Mouse (Mus musculus): Measurements from ENCODE around the gene Fbxw4. TPM values are rescaled to one million over a fixed set of nuclear protein-coding genes. Genes with fewer than 3 reads are reported as not detected.
"Not testable (repeated sequence)": the region's sequence is repeated elsewhere in the genome, so short reads cannot be mapped to it uniquely, and the experiment has no call there.

Fbxw4 gene
- polyA plus RNA-seq, 1 experiment = 15.5 TPM

GRCm38 (mm10) chr19:45554136-45554535, 106.0 kb downstream of the Fbxw4 start:
- TF ChIP-seq CTCF (IDR thresholded peaks at IDR 0.05; ENCODE audit: low read depth, low read length) (no peak), EP300 (IDR thresholded peaks at IDR 0.05; ENCODE audit: insufficient read depth, low read depth, low read length) (no peak), POLR2A (IDR thresholded peaks at IDR 0.05; ENCODE audit: insufficient read depth, low read length) (no peak)
- no peaks in the 10 kb centered on the region for H3K27me3 ChIP-seq (ENCODE audit: control insufficient read depth, insufficient read depth, low read length, poor library complexity, severe bottlenecking)
- H3K4me1 ChIP-seq (ENCODE audit: control insufficient read depth, insufficient read depth, low read length) = no peaks in the 10 kb centered on the region
- no peak overlapping the region for H3K4me3 ChIP-seq (ENCODE audit: low read depth, low read length)
- H3K9me3 ChIP-seq (replicated peaks; ENCODE audit: control insufficient read depth, insufficient read depth, low read length, poor library complexity, severe bottlenecking) = no peaks in the 10 kb centered on the region
- peaks cover 15% of the 10 kb centered on the region; the same call in 1 of the 2 replicates for H3K36me3 ChIP-seq (ENCODE audit: control insufficient read depth, insufficient read depth, low read length, poor library complexity, severe bottlenecking)
- H3K9ac ChIP-seq (ENCODE audit: low read depth, poor library complexity, severe bottlenecking) = no peak overlapping the region
- H3K27ac ChIP-seq (ENCODE audit: insufficient read depth, low read length) = no peak overlapping the region

GRCm38 (mm10) chr19:45552187-45552586, 107.9 kb downstream of the Fbxw4 start:
- H3K9me3 ChIP-seq (replicated peaks; ENCODE audit: control insufficient read depth, insufficient read depth, low read length, poor library complexity, severe bottlenecking) = no peaks in the 10 kb centered on the region
- H3K36me3 ChIP-seq (ENCODE audit: control insufficient read depth, insufficient read depth, low read length, poor library complexity, severe bottlenecking) = peaks cover 10% of the 10 kb centered on the region; the same call in 1 of the 2 replicates
- no peak overlapping the region for H3K27ac ChIP-seq (ENCODE audit: insufficient read depth, low read length)
- no peak overlapping the region for H3K4me3 ChIP-seq (ENCODE audit: low read depth, low read length)
- TF ChIP-seq CTCF (IDR thresholded peaks at IDR 0.05; ENCODE audit: low read depth, low read length) (no peak), POLR2A (IDR thresholded peaks at IDR 0.05; ENCODE audit: insufficient read depth, low read length) (no peak), EP300 (IDR thresholded peaks at IDR 0.05; ENCODE audit: insufficient read depth, low read depth, low read length) (no peak)
- no peak overlapping the region for H3K9ac ChIP-seq (ENCODE audit: low read depth, poor library complexity, severe bottlenecking)
- H3K4me1 ChIP-seq (ENCODE audit: control insufficient read depth, insufficient read depth, low read length) = peaks cover 2% of the 10 kb centered on the region
- no peaks in the 10 kb centered on the region for H3K27me3 ChIP-seq (ENCODE audit: control insufficient read depth, insufficient read depth, low read length, poor library complexity, severe bottlenecking)

DNA sequence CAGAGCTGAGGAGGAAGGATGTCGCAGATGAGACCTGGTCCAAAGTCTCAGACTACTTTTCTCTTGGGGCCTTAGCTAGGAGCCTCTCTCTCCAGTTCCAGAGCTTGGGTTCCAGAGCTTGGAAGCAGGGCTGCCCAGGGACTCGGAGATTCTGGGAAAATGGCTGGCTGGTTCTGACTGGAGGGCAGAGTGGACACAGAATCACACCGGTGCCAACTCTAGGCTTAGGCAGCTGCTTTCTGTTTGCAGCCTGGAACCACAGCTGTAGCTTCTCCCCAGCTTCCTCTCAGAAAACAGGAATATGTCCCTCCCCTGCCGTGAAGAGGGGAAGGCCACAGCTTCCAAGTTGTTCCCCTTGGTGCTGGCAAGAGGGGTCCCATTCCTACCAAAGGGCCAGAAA, 110.2 kb downstream of the Fbxw4 start:
- no peaks in the 10 kb centered on the region for H3K27me3 ChIP-seq (ENCODE audit: control insufficient read depth, insufficient read depth, low read length, poor library complexity, severe bottlenecking)
- TF ChIP-seq CTCF (IDR thresholded peaks at IDR 0.05; ENCODE audit: low read depth, low read length) = no peak
- no peak for TF ChIP-seq POLR2A (IDR thresholded peaks at IDR 0.05; ENCODE audit: insufficient read depth, low read length)
- TF ChIP-seq EP300 (IDR thresholded peaks at IDR 0.05; ENCODE audit: insufficient read depth, low read depth, low read length) = no peak
- no peak overlapping the region for H3K27ac ChIP-seq (ENCODE audit: insufficient read depth, low read length)
- H3K9me3 ChIP-seq (replicated peaks; ENCODE audit: control insufficient read depth, insufficient read depth, low read length, poor library complexity, severe bottlenecking) = no peaks in the 10 kb centered on the region
- peaks cover 9% of the 10 kb centered on the region; the same call in 1 of the 2 replicates for H3K36me3 ChIP-seq (ENCODE audit: control insufficient read depth, insufficient read depth, low read length, poor library complexity, severe bottlenecking)
- no peak overlapping the region for H3K4me3 ChIP-seq (ENCODE audit: low read depth, low read length)
- peaks cover 2% of the 10 kb centered on the region for H3K4me1 ChIP-seq (ENCODE audit: control insufficient read depth, insufficient read depth, low read length)
- H3K9ac ChIP-seq (ENCODE audit: low read depth, poor library complexity, severe bottlenecking) = no peak overlapping the region

DNA sequence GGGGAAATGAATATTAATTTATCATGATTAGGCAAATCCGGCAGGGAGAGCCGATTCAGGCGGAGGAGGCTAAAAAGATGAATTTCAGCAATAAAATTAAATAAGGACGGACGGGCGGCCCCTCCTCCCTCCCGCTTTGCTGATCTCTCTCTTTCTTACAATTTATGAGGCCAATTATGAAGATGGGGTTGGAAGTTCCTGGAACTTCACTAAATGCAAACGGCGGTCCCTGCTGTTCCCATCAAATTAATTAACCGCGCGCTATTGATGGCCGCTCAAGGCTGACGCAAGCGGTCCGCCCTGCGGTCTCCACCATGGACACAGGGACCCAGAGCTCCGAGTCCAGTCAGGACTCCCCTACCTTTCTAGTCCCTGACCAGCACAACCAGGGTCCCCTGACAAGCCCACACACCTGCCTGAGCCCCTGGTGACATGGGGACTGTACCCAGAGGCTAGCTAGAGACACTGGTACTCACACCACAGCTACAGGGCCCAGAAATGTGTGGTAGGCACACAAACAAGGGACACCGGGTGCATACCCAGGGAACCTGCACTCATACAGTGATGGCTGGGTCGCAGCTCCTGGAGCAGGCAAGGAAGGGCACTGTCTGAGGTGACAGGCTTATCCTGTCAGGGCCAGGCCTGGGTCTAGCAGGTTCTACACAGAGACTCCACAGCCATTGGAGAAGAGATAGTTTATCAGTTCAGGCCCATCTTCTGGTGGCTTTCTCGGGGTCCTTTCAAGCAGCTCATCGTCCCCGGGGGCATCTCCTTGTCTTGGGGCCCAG, 110.8 kb downstream of the Fbxw4 start:
- Histone ChIP-seq H3K27me3 (ENCODE audit: control insufficient read depth, insufficient read depth, low read length, poor library complexity, severe bottlenecking) (no peaks in the 10 kb centered on the region), H3K4me3 (ENCODE audit: low read depth, low read length) (peak overlapping the region; percentile 11), H3K9me3 (replicated peaks; ENCODE audit: control insufficient read depth, insufficient read depth, low read length, poor library complexity, severe bottlenecking) (no peaks in the 10 kb centered on the region), H3K27ac (ENCODE audit: insufficient read depth, low read length) (no peak overlapping the region), H3K9ac (ENCODE audit: low read depth, poor library complexity, severe bottlenecking) (peak overlapping the region; percentile 27; the same call in 1 of the 2 replicates), H3K4me1 (ENCODE audit: control insufficient read depth, insufficient read depth, low read length) (peaks cover 2% of the 10 kb centered on the region), H3K36me3 (ENCODE audit: control insufficient read depth, insufficient read depth, low read length, poor library complexity, severe bottlenecking) (peaks cover 4% of the 10 kb centered on the region; the same call in 1 of the 2 replicates)
- TF ChIP-seq POLR2A (IDR thresholded peaks at IDR 0.05; ENCODE audit: insufficient read depth, low read length) (no peak), EP300 (IDR thresholded peaks at IDR 0.05; ENCODE audit: insufficient read depth, low read depth, low read length) (no peak), CTCF (IDR thresholded peaks at IDR 0.05; ENCODE audit: low read depth, low read length) (no peak)

GRCm38 (mm10) chr19:45548196-45548595, 111.9 kb downstream of the Fbxw4 start:
- H3K4me3 ChIP-seq (ENCODE audit: low read depth, low read length); H3K36me3 ChIP-seq (ENCODE audit: control insufficient read depth, insufficient read depth, low read length, poor library complexity, severe bottlenecking); H3K9ac ChIP-seq (ENCODE audit: low read depth, poor library complexity, severe bottlenecking); H3K27me3 ChIP-seq (ENCODE audit: control insufficient read depth, insufficient read depth, low read length, poor library complexity, severe bottlenecking); H3K4me1 ChIP-seq (ENCODE audit: control insufficient read depth, insufficient read depth, low read length); H3K27ac ChIP-seq (ENCODE audit: insufficient read depth, low read length); H3K9me3 ChIP-seq (replicated peaks; ENCODE audit: control insufficient read depth, insufficient read depth, low read length, poor library complexity, severe bottlenecking): not testable (repeated sequence)

- TF ChIP-seq CTCF (IDR thresholded peaks at IDR 0.05; ENCODE audit: low read depth, low read length) (peak; percentile 69), POLR2A (IDR thresholded peaks at IDR 0.05; ENCODE audit: insufficient read depth, low read length) (no peak)
- Histone ChIP-seq H3K27ac (ENCODE audit: insufficient read depth, low read length) (no peak overlapping the region), H3K36me3 (ENCODE audit: control insufficient read depth, insufficient read depth, low read length, poor library complexity, severe bottlenecking) (no peaks in the 10 kb centered on the region), H3K9me3 (replicated peaks; ENCODE audit: control insufficient read depth, insufficient read depth, low read length, poor library complexity, severe bottlenecking) (no peaks in the 10 kb centered on the region), H3K9ac (ENCODE audit: low read depth, poor library complexity, severe bottlenecking) (no peak overlapping the region), H3K4me1 (ENCODE audit: control insufficient read depth, insufficient read depth, low read length) (peaks cover 2% of the 10 kb centered on the region), H3K4me3 (ENCODE audit: low read depth, low read length) (peak overlapping the region; percentile 48), H3K27me3 (ENCODE audit: control insufficient read depth, insufficient read depth, low read length, poor library complexity, severe bottlenecking) (no peaks in the 10 kb centered on the region)
These were observed 115.2 kb downstream of the Fbxw4 start for GRCm38 (mm10) chr19:45544925-45545321.
